Mouse (Mus musculus) stomach, embryonic 14.5 days (tissue): ENCODE measurements around the gene Insc. TPM values are rescaled to one million over a fixed set of nuclear protein-coding genes. Genes with fewer than 3 reads are reported as not detected.

Experiments
- ATAC-seq: fragments of 200-750 bp; cut with Nextera tagmentation; 2 replicates; pipeline ENCODE4 v1.8.0; 2017; ENCODE audit warnings: low read depth, moderate TSS enrichment; ENCODE audit not compliant: insufficient number of reproducible peaks, insufficient read depth, low FRiP score
- H3K27ac ChIP-seq: fragments of 300-500 bp; sonication (generic); 2 replicates; pipeline ENCODE4 v1.5.1; 2014; ENCODE audit warnings: mild to moderate bottlenecking, low read length, moderate library complexity, mixed read lengths
- H3K27me3 ChIP-seq: fragments of 300-500 bp; sonication (generic); 2 replicates; pipeline ENCODE4 v1.6.1; 2014; ENCODE audit warnings: low read length, control low read depth, mixed read lengths; ENCODE audit not compliant: control insufficient read depth, insufficient read depth
- H3K36me3 ChIP-seq: fragments of 300-500 bp; sonication (generic); 2 replicates; pipeline ENCODE4 v1.6.1; 2014; ENCODE audit warnings: mild to moderate bottlenecking, control low read depth, low read length, moderate library complexity, mixed read lengths; ENCODE audit not compliant: control insufficient read depth, insufficient read depth
- H3K4me1 ChIP-seq: fragments of 300-500 bp; sonication (generic); 2 replicates; pipeline ENCODE4 v1.6.1; 2014; ENCODE audit warnings: low read length, control low read depth, mixed read lengths; ENCODE audit not compliant: control insufficient read depth, insufficient read depth
- H3K4me2 ChIP-seq: fragments of 300-500 bp; sonication (generic); replicated peaks from 2 replicates; pipeline ENCODE4 v1.6.1; 2014; ENCODE audit warnings: low read depth, low read length, control low read depth
- H3K4me3 ChIP-seq: fragments of 300-500 bp; sonication (generic); 2 replicates; pipeline ENCODE4 v1.5.1; 2014; ENCODE audit warnings: low read depth, low read length, control low read depth
- H3K9ac ChIP-seq: fragments of 300-500 bp; sonication (generic); replicated peaks from 2 replicates; pipeline ENCODE4 v1.6.1; 2014; ENCODE audit warnings: low read depth, mild to moderate bottlenecking, control low read depth, low read length, moderate library complexity, mixed read lengths
- H3K9me3 ChIP-seq: fragments of 300-500 bp; sonication (generic); 2 replicates; pipeline ENCODE4 v1.6.1; 2016; ENCODE audit warnings: low read depth, low read length, control low read depth; ENCODE audit not compliant: control insufficient read depth
- WGBS: fragments of 180-500 bp; shearing (Covaris S2); extraction: QIAGEN DNeasy Blood & Tissue Kit; methylation state at CpG from one replicate; pipeline ENCODE4 v1.1.7; 2014; 5-methylcytosine and 5-hydroxymethylcytosine counted together
- polyA plus RNA-seq: library from polyadenylated mRNA; unstranded; fragments of >200 nt; fragmentation: Nextera tagmentation; extraction: Ambion mirVana; gene quantifications from 2 replicates; pipeline ENCODE4 v1.2.1, GENCODE M21; 2014

The Insc gene
- polyA plus RNA-seq, 1 experiment from 2014 or later: 18.1 TPM

GRCm38 (mm10) chr7:114769041-114769440 is 25.5 kb downstream of the Insc start:
- no peak overlapping the region for H3K9ac ChIP-seq
- no peak overlapping the region for H3K4me3 ChIP-seq
- ATAC-seq: no peak
- no peaks in the 10 kb centered on the region for H3K4me1 ChIP-seq
- no peak overlapping the region for H3K4me2 ChIP-seq
- no peaks in the 10 kb centered on the region for H3K36me3 ChIP-seq
- 92% methylated on average over 4 of the region's 4 CpGs for WGBS
- no peak overlapping the region for H3K27ac ChIP-seq
- no peaks in the 10 kb centered on the region for H3K27me3 ChIP-seq
- H3K9me3 ChIP-seq: no peaks in the 10 kb centered on the region

DNA sequence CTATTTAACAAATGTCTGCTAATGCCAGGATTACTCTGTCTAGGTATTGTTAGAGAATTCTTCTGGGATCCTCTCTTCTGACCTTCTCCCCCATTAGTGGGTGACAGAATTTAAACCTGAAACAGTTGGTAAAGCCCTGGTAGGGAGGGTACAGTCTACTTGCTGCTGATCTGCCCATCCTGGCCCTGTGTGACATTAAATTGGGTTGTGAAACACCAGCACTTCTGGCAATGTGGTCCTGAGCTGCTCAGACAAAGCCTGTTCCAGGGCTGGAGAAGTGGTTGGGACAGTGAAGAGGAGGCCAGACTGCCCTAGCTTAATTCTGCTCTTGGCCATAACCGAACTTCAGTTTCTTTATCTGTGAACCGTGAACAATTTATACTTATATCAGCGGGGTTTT is 27.1 kb downstream of the Insc start:
- Histone ChIP-seq H3K4me1 (no peaks in the 10 kb centered on the region), H3K27ac (no peak overlapping the region), H3K36me3 (no peaks in the 10 kb centered on the region), H3K9me3 (no peaks in the 10 kb centered on the region), H3K4me3 (no peak overlapping the region), H3K27me3 (no peaks in the 10 kb centered on the region), H3K9ac (no peak overlapping the region), H3K4me2 (no peak overlapping the region)
- no peak for ATAC-seq
- WGBS: 90% methylated on average over 3 of the region's 3 CpGs

DNA sequence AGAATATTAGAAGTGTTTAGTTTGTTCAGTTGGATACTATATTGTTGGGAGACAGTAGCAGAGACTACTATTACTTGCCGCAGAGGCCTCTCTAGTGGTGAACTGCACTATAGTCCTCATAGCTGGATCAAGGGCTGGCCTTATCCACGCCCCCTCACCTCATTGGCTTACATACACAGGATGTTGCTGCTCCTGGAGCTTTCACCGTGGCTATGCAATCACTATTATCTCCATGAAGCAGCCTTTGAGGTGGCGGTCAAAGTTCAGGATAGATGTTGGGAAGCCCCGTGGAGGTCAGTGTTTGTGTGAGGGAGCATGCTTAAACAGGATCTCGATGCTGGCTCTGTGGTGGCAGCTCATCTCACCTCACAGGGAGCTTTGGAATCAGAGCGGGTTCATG is 28.3 kb downstream of the Insc start:
- 0 out of 2 replicates have a peak, but pooled peaks have one; percentile 23 for ATAC-seq

GRCm38 (mm10) chr7:114773781-114774180 is 30.3 kb downstream of the Insc start:
- 48% methylated on average over 4 of the region's 4 CpGs for WGBS
- Histone ChIP-seq H3K9me3 (no peaks in the 10 kb centered on the region), H3K4me1 (no peaks in the 10 kb centered on the region), H3K27me3 (no peaks in the 10 kb centered on the region), H3K27ac (no peak overlapping the region), H3K4me2 (no peak overlapping the region), H3K4me3 (no peak overlapping the region), H3K36me3 (no peaks in the 10 kb centered on the region), H3K9ac (no peak overlapping the region)
- ATAC-seq: no peak

More for the DNA sequence above, 28.3 kb downstream of the Insc start:
- Histone ChIP-seq H3K4me1 (no peaks in the 10 kb centered on the region), H3K9ac (no peak overlapping the region), H3K4me3 (no peak overlapping the region), H3K9me3 (no peaks in the 10 kb centered on the region), H3K4me2 (no peak overlapping the region), H3K36me3 (no peaks in the 10 kb centered on the region), H3K27ac (no peak overlapping the region), H3K27me3 (no peaks in the 10 kb centered on the region)
- WGBS: 70% methylated on average over 7 of the region's 7 CpGs

DNA sequence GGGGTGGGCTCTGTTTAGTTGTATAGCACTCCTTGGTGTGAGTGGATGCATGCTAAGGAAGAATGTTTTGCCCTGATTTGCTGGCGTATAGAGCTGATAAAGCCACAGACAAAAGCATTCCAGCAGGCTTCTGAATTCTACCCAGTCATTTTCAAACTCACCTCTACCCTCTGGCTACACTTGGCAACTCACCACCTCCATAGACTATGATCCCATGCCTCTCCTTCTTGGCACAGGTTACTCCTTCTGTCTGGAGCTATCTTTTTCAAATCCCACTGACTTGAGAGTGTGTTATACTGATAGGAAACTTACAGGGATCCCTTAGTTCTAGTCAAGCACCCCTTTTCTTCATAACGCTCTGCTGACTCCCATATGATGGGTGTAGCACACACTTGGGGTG is 32.4 kb downstream of the Insc start:
- no peak overlapping the region for H3K4me2 ChIP-seq
- no peak for ATAC-seq
- no peak overlapping the region for H3K4me3 ChIP-seq
- H3K4me1 ChIP-seq: no peaks in the 10 kb centered on the region
- WGBS: 78% methylated on average over 2 of the region's 2 CpGs
- H3K27me3 ChIP-seq: no peaks in the 10 kb centered on the region
- H3K36me3 ChIP-seq: no peaks in the 10 kb centered on the region
- H3K9me3 ChIP-seq: no peaks in the 10 kb centered on the region
- H3K9ac ChIP-seq: no peak overlapping the region
- no peak overlapping the region for H3K27ac ChIP-seq

DNA sequence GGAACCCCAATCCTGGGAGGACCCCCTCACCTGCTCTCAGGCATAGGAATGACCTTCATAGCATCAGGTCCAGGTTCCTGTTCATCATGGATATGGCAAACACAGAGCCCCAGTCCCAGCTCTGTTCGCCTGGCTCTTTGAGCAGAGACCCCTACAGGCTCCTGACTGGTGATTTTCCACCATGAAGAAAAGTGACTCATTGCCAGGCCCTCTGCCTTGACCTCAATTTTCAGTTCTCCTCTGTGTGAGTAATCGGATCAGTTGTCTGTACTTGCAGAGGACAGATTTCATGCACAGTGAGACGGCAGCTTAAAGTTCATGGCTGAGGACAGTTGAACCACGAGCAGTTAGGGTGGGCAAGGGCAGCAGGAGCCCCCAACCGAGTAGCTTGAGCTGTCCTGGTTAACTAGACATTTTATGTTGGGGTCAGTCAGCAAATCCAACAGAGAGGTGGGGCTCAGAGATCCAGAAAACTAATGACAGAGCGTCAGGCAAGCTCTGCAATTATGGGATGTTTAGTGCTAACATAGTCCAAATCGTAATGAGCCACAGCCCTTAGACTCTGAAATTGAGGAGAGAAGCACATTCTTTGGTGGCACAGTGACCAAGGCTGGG is 34.8 kb downstream of the Insc start:
- WGBS: 82% methylated on average over 7 of the region's 7 CpGs

DNA sequence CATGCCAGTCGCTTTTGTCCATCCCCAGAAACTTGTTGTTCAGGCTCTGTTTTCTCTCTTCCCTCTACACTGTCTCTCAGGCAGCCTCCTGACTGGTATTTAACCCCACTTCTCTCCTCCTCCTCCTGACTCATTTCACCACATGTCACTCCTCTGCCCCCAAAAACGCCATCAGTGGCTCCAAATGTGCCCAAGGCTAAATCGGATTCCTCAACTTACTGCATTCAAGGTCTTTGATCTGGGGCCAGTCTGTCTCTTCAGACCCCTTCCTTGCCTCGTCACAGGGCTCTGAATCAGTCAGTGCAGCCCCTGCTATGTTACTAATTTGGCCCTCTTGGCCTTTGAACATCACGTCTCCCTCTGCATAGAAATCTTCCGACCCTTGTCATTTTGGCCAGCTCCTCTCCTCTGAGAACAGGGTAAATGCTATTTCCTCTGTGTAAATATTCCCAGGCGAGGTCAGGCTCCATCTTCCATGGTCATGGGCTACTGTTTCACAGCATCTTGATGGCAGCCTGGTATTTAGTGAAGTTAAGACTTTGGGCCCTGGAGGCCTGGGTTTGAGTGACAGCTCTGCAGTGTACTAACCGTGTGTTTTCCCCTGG is 35.7 kb downstream of the Insc start:
- Histone ChIP-seq H3K4me3 (no peak overlapping the region), H3K4me1 (no peaks in the 10 kb centered on the region), H3K9me3 (no peaks in the 10 kb centered on the region), H3K4me2 (no peak overlapping the region), H3K27me3 (no peaks in the 10 kb centered on the region), H3K9ac (no peak overlapping the region), H3K36me3 (no peaks in the 10 kb centered on the region), H3K27ac (no peak overlapping the region)
- no peak for ATAC-seq
- WGBS: 64% methylated on average over 8 of the region's 8 CpGs

More for the DNA sequence above, 34.8 kb downstream of the Insc start:
- H3K4me1 ChIP-seq: no peaks in the 10 kb centered on the region
- H3K27me3 ChIP-seq: no peaks in the 10 kb centered on the region
- H3K36me3 ChIP-seq: no peaks in the 10 kb centered on the region
- no peak for ATAC-seq
- no peaks in the 10 kb centered on the region for H3K9me3 ChIP-seq
- H3K27ac ChIP-seq: no peak overlapping the region
- H3K4me3 ChIP-seq: no peak overlapping the region
- no peak overlapping the region for H3K9ac ChIP-seq
- H3K4me2 ChIP-seq: no peak overlapping the region

- no peaks in the 10 kb centered on the region for H3K27me3 ChIP-seq
- no peak overlapping the region for H3K4me2 ChIP-seq
- ATAC-seq: no peak
- WGBS: 61% methylated on average over 3 of the region's 3 CpGs
- H3K9me3 ChIP-seq: no peaks in the 10 kb centered on the region
- H3K9ac ChIP-seq: no peak overlapping the region
- H3K4me1 ChIP-seq: no peaks in the 10 kb centered on the region
- no peak overlapping the region for H3K4me3 ChIP-seq
- no peaks in the 10 kb centered on the region for H3K36me3 ChIP-seq
- no peak overlapping the region for H3K27ac ChIP-seq
Observed at GRCm38 (mm10) chr7:114783291-114783690, 39.8 kb downstream of the Insc start.

- Histone ChIP-seq H3K27ac (no peak overlapping the region), H3K9me3 (no peaks in the 10 kb centered on the region), H3K4me2 (no peak overlapping the region), H3K4me1 (no peaks in the 10 kb centered on the region), H3K4me3 (no peak overlapping the region), H3K36me3 (no peaks in the 10 kb centered on the region), H3K9ac (no peak overlapping the region), H3K27me3 (no peaks in the 10 kb centered on the region)
- 95% methylated on average over 10 of the region's 10 CpGs for WGBS
- ATAC-seq: no peak
Observed at GRCm38 (mm10) chr7:114791087-114791486, 47.6 kb downstream of the Insc start.
